Mouse (Mus musculus) v-Abl transformed pro-B cells (cell line): ENCODE results near the gene Cenpw.

Experiments used
- in situ Hi-C, 2 experiments: fragments of 400-800 bp; cut with MboI; formaldehyde crosslinking; loops; one replicate each; pipeline ENCODE4 v1.15.1; 2025; ENCODE audit not compliant: unreplicated experiment in 2 of 2

Gene Cenpw

GRCm38 (mm10) chr10:30199916-30200826 is at the start of gene Cenpw:
Cenpw (minus strand) TSS chr10:30200560.
- in situ Hi-C loops = loop anchor here (5.0 to 10.0 kb wide), 5 partner anchors 417 to 1115 kb away; partner anchors contain the start of genes Hddc2 (in 2 of the 2), Ncoa7 (in 2 of the 2) and Rnf146 (in 1 of the 2)

GRCm38 (mm10) chr10:30249654-30250053 is 49.3 kb upstream of the Cenpw start:
- in situ Hi-C loops = no loop called here

- in situ Hi-C loops = loop anchor here (10.0 kb wide), 3 partner anchors 605 to 1115 kb away; partner anchors contain the start of genes Hddc2 (in 2 of the 2), Ncoa7 (in 1 of the 2) and Rnf146 (in 1 of the 2)
These were observed 859 bp downstream of the Cenpw start for GRCm38 (mm10) chr10:30199501-30199900.

- in situ Hi-C loops = no loop called here
These were observed 32.7 kb downstream of the Cenpw start for GRCm38 (mm10) chr10:30167700-30168099.
